Mouse (Mus musculus): Measurements from ENCODE around the gene Ppig. TPM values are rescaled to one million over a fixed set of nuclear protein-coding genes. Genes with fewer than 3 reads are reported as not detected.

Gene Ppig
- total and polyA plus RNA-seq, 2 experiments: 0.91 to 9.7 TPM

GRCm38 (mm10) chr2:69681931-69682330 is 40.4 kb upstream of the Ppig start:
- Histone ChIP-seq H3K27ac (replicated peaks; ENCODE audit: insufficient read depth, low read depth, low read length) (no peak overlapping the region), H3K79me2 (ENCODE audit: control insufficient read depth, insufficient read depth, low read length) (no peaks in the 10 kb centered on the region), H3K4me3 (ENCODE audit: insufficient read depth, low read depth, low read length) (no peak overlapping the region), H3K4me1 (ENCODE audit: control insufficient read depth, insufficient read depth, low read length) (no peaks in the 10 kb centered on the region), H3K36me3 (ENCODE audit: control insufficient read depth, insufficient read depth, low read length) (peaks cover under 1% of the 10 kb centered on the region; the same call in 1 of the 2 replicates), H3K9ac (ENCODE audit: low read depth, low read length) (no peak overlapping the region), H3K27me3 (ENCODE audit: control insufficient read depth, insufficient read depth, low read length) (no peaks in the 10 kb centered on the region)
- no peak for DNase-seq (ENCODE audit: extremely low read depth, low read depth, low spot score)
- TF ChIP-seq CTCF (IDR thresholded peaks at IDR 0.05; ENCODE audit: low read depth, low read length): no peak
- no peak for TF ChIP-seq POLR2A (IDR thresholded peaks at IDR 0.05; ENCODE audit: extremely low read depth, insufficient read depth, low read length)
- 96% methylated on average over 4 of the region's 4 CpGs for WGBS

GRCm38 (mm10) chr2:69683036-69683805 is 39.1 kb upstream of the Ppig start:
- H3K27ac ChIP-seq (replicated peaks; ENCODE audit: insufficient read depth, low read depth, low read length): no peak overlapping the region
- no peaks in the 10 kb centered on the region for H3K27me3 ChIP-seq (ENCODE audit: control insufficient read depth, insufficient read depth, low read length)
- TF ChIP-seq CTCF (IDR thresholded peaks at IDR 0.05; ENCODE audit: low read depth, low read length) (no peak), POLR2A (IDR thresholded peaks at IDR 0.05; ENCODE audit: extremely low read depth, insufficient read depth, low read length) (no peak)

GRCm38 (mm10) chr2:69684488-69684887 is 37.9 kb upstream of the Ppig start:
- Histone ChIP-seq H3K36me3 (ENCODE audit: control insufficient read depth, insufficient read depth, low read length) (peaks cover 15% of the 10 kb centered on the region), H3K9ac (ENCODE audit: low read depth, low read length) (no peak overlapping the region), H3K27ac (replicated peaks; ENCODE audit: insufficient read depth, low read depth, low read length) (no peak overlapping the region), H3K79me2 (ENCODE audit: control insufficient read depth, insufficient read depth, low read length) (no peaks in the 10 kb centered on the region), H3K27me3 (ENCODE audit: control insufficient read depth, insufficient read depth, low read length) (no peaks in the 10 kb centered on the region), H3K4me3 (ENCODE audit: insufficient read depth, low read depth, low read length) (no peak overlapping the region), H3K4me1 (ENCODE audit: control insufficient read depth, insufficient read depth, low read length) (no peaks in the 10 kb centered on the region)
- no peak for DNase-seq (ENCODE audit: extremely low read depth, low read depth, low spot score)
- TF ChIP-seq POLR2A (IDR thresholded peaks at IDR 0.05; ENCODE audit: extremely low read depth, insufficient read depth, low read length) (no peak), CTCF (IDR thresholded peaks at IDR 0.05; ENCODE audit: low read depth, low read length) (no peak)
- WGBS: 93% methylated on average over 3 of the region's 3 CpGs

More at GRCm38 (mm10) chr2:69683036-69683805, 39.1 kb upstream of the Ppig start:
- H3K4me3 ChIP-seq (ENCODE audit: insufficient read depth, low read depth, low read length): no peak overlapping the region
- no peaks in the 10 kb centered on the region for H3K79me2 ChIP-seq (ENCODE audit: control insufficient read depth, insufficient read depth, low read length)
- peaks cover 8% of the 10 kb centered on the region; the same call in 1 of the 2 replicates for H3K36me3 ChIP-seq (ENCODE audit: control insufficient read depth, insufficient read depth, low read length)
- no peak for DNase-seq (ENCODE audit: extremely low read depth, low read depth, low spot score)
- no peak overlapping the region for H3K9ac ChIP-seq (ENCODE audit: low read depth, low read length)
- 93% methylated on average over 13 of the region's 13 CpGs for WGBS
- no peaks in the 10 kb centered on the region for H3K4me1 ChIP-seq (ENCODE audit: control insufficient read depth, insufficient read depth, low read length)

- H3K36me3 ChIP-seq (ENCODE audit: control insufficient read depth, insufficient read depth, low read length): peaks cover 57% of the 10 kb centered on the region
- DNase-seq (ENCODE audit: extremely low read depth, low read depth, low spot score): no peak
- WGBS: 96% methylated on average over 3 of the region's 3 CpGs
- no peak overlapping the region for H3K9ac ChIP-seq (ENCODE audit: low read depth, low read length)
- TF ChIP-seq POLR2A (IDR thresholded peaks at IDR 0.05; ENCODE audit: extremely low read depth, insufficient read depth, low read length) (no peak), CTCF (IDR thresholded peaks at IDR 0.05; ENCODE audit: low read depth, low read length) (no peak)
- H3K27me3 ChIP-seq (ENCODE audit: control insufficient read depth, insufficient read depth, low read length): no peaks in the 10 kb centered on the region
- H3K4me1 ChIP-seq (ENCODE audit: control insufficient read depth, insufficient read depth, low read length): no peaks in the 10 kb centered on the region
- H3K27ac ChIP-seq (replicated peaks; ENCODE audit: insufficient read depth, low read depth, low read length): no peak overlapping the region
- H3K4me3 ChIP-seq (ENCODE audit: insufficient read depth, low read depth, low read length): no peak overlapping the region
- no peaks in the 10 kb centered on the region for H3K79me2 ChIP-seq (ENCODE audit: control insufficient read depth, insufficient read depth, low read length)
Measured at GRCm38 (mm10) chr2:69690214-69690613, 32.1 kb upstream of the Ppig start.

- H3K27ac ChIP-seq (replicated peaks; ENCODE audit: insufficient read depth, low read depth, low read length): no peak overlapping the region
- no peaks in the 10 kb centered on the region for H3K79me2 ChIP-seq (ENCODE audit: control insufficient read depth, insufficient read depth, low read length)
- H3K9ac ChIP-seq (ENCODE audit: low read depth, low read length): no peak overlapping the region
- no peaks in the 10 kb centered on the region for H3K4me1 ChIP-seq (ENCODE audit: control insufficient read depth, insufficient read depth, low read length)
- no peaks in the 10 kb centered on the region for H3K27me3 ChIP-seq (ENCODE audit: control insufficient read depth, insufficient read depth, low read length)
- no peak for TF ChIP-seq CTCF (IDR thresholded peaks at IDR 0.05; ENCODE audit: low read depth, low read length)
- no peak for TF ChIP-seq POLR2A (IDR thresholded peaks at IDR 0.05; ENCODE audit: extremely low read depth, insufficient read depth, low read length)
- H3K36me3 ChIP-seq (ENCODE audit: control insufficient read depth, insufficient read depth, low read length): peaks cover 57% of the 10 kb centered on the region
- H3K4me3 ChIP-seq (ENCODE audit: insufficient read depth, low read depth, low read length): no peak overlapping the region
- WGBS: 95% methylated on average over 6 of the region's 6 CpGs
- DNase-seq (ENCODE audit: extremely low read depth, low read depth, low spot score): no peak
Measured at GRCm38 (mm10) chr2:69690843-69691242, 31.5 kb upstream of the Ppig start.

- DNase-seq (ENCODE audit: extremely low read depth, low read depth, low spot score): no peak
- Histone ChIP-seq H3K4me3 (ENCODE audit: insufficient read depth, low read depth, low read length) (no peak overlapping the region), H3K9ac (ENCODE audit: low read depth, low read length) (no peak overlapping the region), H3K36me3 (ENCODE audit: control insufficient read depth, insufficient read depth, low read length) (peaks cover 66% of the 10 kb centered on the region), H3K4me1 (ENCODE audit: control insufficient read depth, insufficient read depth, low read length) (no peaks in the 10 kb centered on the region), H3K79me2 (ENCODE audit: control insufficient read depth, insufficient read depth, low read length) (no peaks in the 10 kb centered on the region), H3K27me3 (ENCODE audit: control insufficient read depth, insufficient read depth, low read length) (no peaks in the 10 kb centered on the region), H3K27ac (replicated peaks; ENCODE audit: insufficient read depth, low read depth, low read length) (no peak overlapping the region)
- 96% methylated on average over 11 of the region's 11 CpGs for WGBS
- TF ChIP-seq POLR2A (IDR thresholded peaks at IDR 0.05; ENCODE audit: extremely low read depth, insufficient read depth, low read length): no peak
- peak; percentile 36; the same call in 1 of the 2 replicates for TF ChIP-seq CTCF (IDR thresholded peaks at IDR 0.05; ENCODE audit: low read depth, low read length)
Measured at GRCm38 (mm10) chr2:69693501-69693900, 28.8 kb upstream of the Ppig start.
